Mouse (Mus musculus): Measurements from ENCODE around the gene Unc13c.

- TF ChIP-seq POLR2A (IDR thresholded peaks at IDR 0.05; ENCODE audit: insufficient read depth, low read length) = no peak
- no peak for TF ChIP-seq EP300 (IDR thresholded peaks at IDR 0.05; ENCODE audit: insufficient read depth, low read depth, low read length)
Observed at GRCm38 (mm10) chr9:73670040-73670439, 298.7 kb downstream of the Unc13c start.

Measured in ES-Bruce4 (cell line).